Mouse (Mus musculus) cerebellum, postnatal 4 days (tissue): ENCODE measurements around the gene Kcnip2.
"Not testable (repeated sequence)": the region's sequence is repeated elsewhere in the genome, so short reads cannot be mapped to it uniquely, and the experiment has no call there.

Source experiments
- DNase-seq, 2 experiments: peaks; one replicate each; pipeline ENCODE4 v3.0.0; 2022; ENCODE audit warnings: low spot score in 2 of 2, mixed read lengths in 1 of 2

Kcnip2 gene

DNA sequence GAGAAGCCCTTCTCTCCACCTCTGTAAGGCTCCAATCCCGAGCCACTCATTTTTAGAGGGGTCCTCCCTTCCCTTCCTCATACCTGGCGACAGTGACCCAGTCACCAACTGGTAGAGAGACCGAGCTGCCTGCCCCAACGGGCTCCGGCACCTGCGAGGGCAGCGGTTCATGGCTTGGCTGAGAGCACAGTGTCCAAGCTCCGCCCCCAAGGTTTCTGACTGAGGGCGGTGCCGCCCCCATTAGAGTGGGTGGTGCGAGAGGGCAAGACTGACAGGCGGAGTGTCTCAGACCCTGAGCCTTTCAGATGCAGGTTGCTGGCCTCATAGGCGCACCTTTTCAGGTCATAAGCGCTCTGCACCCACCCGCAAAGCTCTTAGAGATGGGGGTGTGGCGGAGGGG, 3.7 kb downstream of the Kcnip2 start:
- DNase-seq = no peak

- no peak for DNase-seq
Observed at GRCm38 (mm10) chr19:45811028-45811674, 4.7 kb downstream of the Kcnip2 start.

- DNase-seq = no peak
Observed at GRCm38 (mm10) chr19:45807732-45808131, 8.1 kb downstream of the Kcnip2 start.

- not testable (repeated sequence) for DNase-seq
Observed at GRCm38 (mm10) chr19:45805817-45806216, 10.0 kb downstream of the Kcnip2 start.

DNA sequence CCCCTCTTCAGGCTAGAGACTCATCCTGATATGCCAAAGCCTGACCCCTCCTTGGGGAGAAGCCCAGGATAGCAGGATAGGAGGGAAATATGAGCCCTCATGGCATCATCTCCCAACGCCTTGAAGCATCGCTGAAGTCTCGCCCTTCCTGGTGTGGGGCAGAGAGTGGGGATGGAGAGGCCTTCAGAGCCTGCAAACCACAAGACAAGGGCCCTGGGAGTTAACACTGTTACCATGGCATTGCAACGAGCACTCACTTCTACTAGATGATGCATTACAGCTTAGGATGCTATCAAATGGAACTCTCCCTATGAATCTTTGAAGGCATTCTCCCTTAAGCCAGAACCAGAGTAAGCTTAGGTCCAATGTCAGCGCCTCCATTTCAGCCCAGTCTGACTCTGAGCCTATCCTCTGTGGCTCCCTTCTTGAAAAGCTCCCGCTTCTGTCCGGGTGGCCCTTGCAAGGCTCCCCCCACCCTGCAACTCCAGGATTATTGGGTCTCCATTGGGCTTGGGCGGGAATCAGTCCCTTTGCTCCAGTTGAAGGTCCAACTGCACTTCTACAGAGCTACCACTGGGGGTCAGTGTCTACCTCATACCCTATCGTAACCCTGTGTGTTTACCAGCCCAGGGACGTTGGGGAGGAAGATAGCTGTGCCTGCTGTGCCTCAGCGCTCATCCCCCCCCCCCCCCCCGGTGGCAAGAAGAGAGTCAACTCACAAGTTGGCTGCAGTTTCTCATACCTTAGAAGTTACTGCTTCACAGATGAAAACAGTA, 11.1 kb downstream of the Kcnip2 start:
- DNase-seq = no peak

- DNase-seq = no peak
Observed at GRCm38 (mm10) chr19:45803408-45803807, 12.5 kb downstream of the Kcnip2 start.

DNA sequence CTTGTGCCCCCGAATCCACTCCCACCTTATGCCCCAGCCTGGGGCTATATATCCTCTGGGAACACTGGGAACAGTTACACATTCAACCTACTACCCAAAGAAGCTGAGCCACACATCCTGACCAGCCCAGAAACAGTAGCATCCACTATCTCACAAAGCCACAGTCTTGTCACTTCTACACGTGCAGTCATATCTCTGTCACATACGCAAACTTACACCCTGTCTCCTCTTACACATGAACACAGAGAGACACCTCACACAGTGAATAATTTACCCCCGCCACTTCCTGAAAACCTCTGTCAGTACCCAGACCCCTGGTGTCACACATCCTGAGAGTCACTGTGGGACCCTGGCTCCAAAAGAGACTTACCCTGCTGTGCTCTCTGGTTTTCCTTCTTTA, 13.2 kb downstream of the Kcnip2 start:
- DNase-seq = no peak

GRCm38 (mm10) chr19:45796879-45797278, 19.0 kb downstream of the Kcnip2 start:
- DNase-seq = no peak

DNA sequence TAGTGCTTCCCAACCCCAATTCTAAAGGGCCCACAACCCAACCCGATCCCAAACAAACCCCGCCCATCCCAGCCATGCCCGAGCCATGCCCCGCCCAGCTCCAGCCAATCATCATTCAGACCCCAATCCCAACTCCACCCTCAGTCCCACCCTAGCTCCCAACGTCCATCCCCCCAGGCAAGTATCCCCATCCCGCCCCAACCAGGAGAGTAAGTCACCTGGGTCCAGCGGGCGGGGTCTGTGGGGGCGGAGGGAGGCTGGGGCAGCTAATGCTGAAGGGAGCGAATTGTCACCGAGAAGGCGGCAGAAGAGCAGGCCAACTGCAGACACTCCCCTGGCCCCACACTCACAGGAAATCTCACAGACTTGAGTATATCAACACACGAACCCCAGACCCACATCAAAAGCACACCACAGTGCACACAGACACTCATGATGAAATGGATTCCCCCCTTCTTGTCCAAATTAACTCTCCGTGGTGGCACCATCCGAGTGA, 19.8 kb downstream of the Kcnip2 start:
- no peak for DNase-seq

- no peak for DNase-seq
Observed at GRCm38 (mm10) chr19:45795406-45795944, 20.4 kb downstream of the Kcnip2 start.

DNA sequence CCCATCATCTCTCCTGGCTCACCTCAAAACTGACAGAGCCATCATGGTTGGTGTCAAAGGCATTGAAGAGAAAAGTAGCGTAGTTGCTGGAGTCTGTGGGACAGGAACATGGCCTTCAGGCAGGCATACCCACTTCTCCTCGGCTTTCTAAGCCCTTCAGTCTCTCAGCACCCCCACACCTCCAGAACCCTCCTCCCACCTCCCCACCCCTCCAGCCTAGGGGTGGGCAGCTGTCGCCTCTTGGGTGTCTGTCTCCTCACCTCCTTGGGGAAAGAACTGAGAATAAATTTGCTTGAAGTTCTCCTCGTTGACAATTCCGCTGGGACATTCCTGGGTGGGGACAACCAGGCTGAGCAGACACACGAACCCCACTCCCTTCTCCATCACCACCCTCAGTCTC, 21.1 kb downstream of the Kcnip2 start:
- no peak for DNase-seq

GRCm38 (mm10) chr19:45792404-45792803, 23.5 kb downstream of the Kcnip2 start:
- DNase-seq = no peak

- no peak for DNase-seq
Observed at GRCm38 (mm10) chr19:45789888-45790874, 25.7 kb downstream of the Kcnip2 start.

DNA sequence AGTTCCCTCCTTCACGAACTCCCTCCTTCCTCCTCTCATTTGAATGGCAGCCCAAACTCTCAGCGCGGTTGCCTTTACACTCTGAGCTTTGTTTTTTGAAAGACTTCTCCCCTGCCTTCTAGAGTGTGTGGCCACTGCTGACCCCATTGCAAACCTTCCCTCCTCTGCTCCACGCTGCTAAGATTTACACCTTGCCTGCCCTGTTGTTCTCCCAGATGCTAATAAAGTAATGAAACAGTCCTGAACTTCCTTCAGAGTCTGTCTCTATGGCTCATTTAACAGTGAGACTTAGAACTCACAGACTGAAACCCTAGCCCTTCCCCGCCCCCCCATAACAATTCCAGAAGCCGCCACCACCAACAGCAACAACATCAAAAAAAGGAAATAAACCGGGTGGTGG, 26.5 kb downstream of the Kcnip2 start:
- DNase-seq = no peak

DNA sequence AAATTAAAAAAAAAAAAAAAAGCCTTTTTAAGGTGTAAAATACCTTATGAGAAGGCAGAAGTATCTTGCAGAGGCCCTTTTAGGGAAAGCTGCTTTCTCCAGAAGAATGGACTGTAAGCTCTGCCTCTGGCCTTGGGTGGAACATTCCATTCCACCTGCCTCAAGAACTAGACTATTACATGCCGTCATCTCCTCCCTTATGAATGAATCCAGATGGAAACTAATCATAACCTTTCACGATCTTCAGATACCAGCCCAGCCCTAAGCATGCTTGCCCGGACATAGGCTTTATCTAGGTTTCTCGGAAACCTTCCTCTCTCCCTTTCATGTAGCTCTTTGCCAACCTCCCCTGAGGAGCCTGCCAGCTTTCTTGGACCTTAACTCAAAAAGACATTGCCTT, 27.5 kb downstream of the Kcnip2 start:
- no peak for DNase-seq

DNA sequence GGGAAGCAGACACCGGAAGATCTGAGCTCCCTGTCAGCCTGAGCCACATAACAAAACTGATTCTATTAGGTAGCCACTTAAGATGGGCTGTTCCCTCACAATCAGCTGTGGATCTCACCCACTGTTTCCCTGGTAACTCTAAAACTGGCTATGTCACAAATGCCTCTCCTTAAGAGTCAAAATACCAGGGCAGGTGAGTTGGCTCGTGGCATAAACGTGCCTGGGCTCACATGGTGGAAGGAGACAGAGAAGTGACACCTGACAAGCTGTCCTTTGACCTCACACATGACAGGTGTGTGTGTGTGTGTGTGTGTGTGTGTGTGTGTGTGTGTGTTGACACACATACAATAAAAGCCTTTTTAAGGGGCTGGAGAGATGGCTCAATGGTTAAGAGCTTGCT, 28.4 kb downstream of the Kcnip2 start:
- no peak for DNase-seq

DNA sequence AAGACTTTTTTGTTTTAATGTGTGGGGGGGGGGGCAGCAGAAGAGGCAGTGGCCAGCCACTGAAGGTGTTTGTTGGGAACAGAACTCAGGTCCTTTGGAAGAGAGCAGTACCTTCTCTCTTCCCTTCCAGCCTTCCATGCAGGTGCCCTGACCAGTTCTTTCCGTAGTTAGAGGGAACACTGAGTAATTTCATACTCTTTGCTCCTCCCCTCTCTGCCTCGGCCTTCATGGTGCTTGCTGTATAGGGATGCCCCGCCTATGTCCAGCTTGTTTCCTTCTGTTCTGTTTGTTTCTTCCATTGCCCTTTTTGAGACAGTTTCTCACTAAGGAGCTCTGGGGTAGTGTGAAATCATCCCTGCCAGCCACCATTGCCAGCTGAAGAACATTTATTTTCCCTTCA, 30.4 kb downstream of the Kcnip2 start:
- no peak for DNase-seq

DNA sequence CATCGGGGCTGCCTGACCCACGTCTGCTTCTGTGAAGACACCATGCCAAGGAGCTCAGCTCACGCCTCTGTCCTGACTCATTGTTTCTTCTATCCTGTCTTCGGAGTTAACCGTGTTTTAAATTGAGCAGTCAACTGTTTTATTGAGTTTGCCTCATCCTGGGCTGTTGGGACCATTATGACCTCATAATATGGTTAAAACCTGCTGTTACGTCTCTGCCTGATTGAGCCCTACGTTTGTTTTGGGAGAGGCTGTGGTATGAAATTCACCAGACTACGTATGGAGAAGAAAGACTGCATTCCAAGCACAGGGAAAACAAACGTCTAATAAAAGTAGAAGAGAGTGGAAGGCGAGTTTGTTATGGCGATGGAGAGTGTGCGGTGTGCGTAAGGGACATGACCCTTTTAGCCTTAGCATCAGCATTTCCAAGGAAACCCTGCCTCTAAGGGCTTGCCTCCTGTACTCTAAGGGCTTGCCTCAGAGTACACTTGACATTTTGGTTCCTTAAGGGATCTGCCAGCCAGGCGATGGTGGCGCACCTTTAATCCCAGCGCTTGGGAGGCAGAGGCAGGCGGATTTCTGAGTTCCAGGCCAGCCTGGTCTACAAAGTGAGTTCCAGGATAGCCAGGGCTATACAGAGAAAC, 31.8 kb downstream of the Kcnip2 start:
- DNase-seq = no peak

DNA sequence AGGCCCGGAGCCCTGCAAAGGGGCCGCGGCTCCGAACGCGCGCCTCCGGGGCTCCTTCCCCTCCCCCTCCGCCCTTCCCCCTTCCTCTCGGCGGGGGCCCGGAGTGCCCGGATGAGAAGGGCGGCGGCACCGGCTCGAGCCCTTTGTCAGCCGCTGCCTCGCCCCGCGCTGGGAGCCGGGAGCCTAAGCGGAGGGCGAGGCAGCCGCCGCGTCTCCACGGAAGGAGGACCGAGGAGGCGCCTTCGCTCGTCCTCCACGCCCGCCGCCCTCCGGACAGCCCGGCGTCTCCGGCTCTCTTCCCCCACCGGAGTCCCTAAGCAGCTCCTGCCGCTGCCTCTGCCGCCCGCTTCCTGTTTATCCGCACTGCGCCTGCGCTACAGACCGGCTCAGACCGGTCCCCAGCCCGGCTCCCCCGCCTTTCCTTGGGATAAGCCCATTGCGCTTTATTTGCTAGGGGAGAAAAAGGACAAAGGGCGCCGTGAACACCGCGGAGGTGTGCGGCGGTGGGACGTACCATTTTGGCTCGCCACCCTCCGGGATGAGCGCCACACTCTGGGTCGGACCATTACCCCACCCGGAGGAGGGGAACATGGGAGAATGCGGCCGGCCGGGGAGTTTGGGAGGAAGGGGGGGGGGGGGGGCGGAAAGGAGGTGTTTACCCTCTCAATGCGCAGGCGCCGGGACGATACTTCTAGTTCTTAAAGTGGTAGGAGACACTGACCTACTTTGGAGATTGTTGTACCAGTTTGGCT, 32.5 kb downstream of the Kcnip2 start, which contains the start of gene Mgea5:
Mgea5 (minus strand) TSS at position 657 of the 752 bp plus-strand sequence.
- DNase-seq = peak; percentile 96

DNA sequence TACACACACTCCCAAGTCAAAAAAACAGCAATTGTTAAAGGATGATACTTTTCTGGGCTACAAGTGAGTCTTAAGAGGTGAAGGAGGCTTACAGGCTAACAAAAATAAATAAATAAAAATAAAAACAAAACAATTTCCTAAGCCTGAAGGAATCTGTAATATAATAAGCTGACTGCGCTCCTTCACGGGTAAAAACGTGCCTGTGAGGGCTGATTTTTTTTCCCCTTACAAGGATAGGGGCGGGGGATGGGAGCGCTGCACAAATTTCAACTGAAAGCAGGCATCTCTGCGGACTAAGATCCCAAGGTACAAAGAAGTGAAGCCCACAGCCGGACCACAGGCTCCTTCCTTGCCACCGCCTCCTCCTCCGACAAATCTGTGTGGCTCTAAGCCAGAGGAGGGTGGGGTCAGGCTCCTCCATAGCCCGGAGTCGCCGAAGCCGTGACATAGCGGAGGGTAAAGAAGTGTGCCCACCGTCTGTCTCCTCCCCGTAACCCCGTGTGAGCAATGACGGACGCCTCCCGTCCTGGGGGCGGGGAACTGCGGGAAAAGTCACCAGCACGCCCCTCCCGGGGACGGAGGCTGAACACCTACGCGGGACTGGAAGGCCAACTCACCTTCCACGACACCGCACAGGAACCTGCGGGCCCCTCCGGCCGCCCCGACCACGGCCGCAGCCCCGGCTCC, 33.4 kb downstream of the Kcnip2 start:
- peak; percentile 37 to 69 for DNase-seq
